ENCODE assay signal across 17 mouse cellular contexts in the genomic region with DNA sequence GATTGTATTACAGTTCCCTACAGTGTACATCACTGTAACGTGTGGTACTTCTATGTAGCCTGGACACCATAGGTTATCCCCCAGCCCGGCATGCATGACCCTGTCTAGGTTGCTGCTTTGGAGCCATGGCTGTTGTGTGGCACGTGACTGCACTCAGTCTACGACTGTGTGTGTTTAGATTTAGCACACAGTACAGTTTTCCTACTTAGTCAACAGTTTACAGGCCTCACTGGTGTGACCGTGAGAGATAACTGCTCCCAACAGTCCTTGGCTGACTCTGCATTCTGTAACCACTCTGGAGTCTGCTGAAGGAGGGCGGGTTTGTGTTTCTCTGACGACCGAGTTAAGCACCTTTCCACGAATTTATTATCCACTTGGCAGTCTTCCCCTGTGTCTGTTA.
DNase-seq lines count a peak whose midpoint lies in the region; ATAC-seq lines count a peak whose summit lies in the region.
"Had no signal": no experiment of that assay in that cellular context is flagged by ENCODE, and none has a peak within 500 bp of the region (broad histone marks: within the 10 kb centered on the region; RNA-seq: fewer than 3 reads in every experiment).

No protein-coding gene starts in this region.

- no peaks in the 10 kb centered on the region for H3K27me3 ChIP-seq in liver, embryonic 13.5 days
- H3K27me3 ChIP-seq: forebrain, embryonic 15.5 days; heart, embryonic 12.5 days; liver, embryonic 12.5 days had no signal

- intact Hi-C loops in heart, postnatal 25 days (cut with DNase I), result no loop called here

- WGBS in liver, embryonic 13.5 days (ENCODE audit: insufficient replicate concordance), result 54% methylated on average over 9 of the region's 9 CpGs

- no peaks in the 10 kb centered on the region for H3K9me3 ChIP-seq in liver, embryonic 13.5 days (replicated peaks)
- H3K9me3 ChIP-seq: forebrain, embryonic 15.5 days; heart, embryonic 12.5 days; liver, embryonic 12.5 days had no signal

- no peak overlapping the region for H3K27ac ChIP-seq in liver, embryonic 13.5 days
- H3K27ac ChIP-seq: forebrain, embryonic 15.5 days; liver, embryonic 12.5 days had no signal

- H3K36me3 ChIP-seq in liver, embryonic 13.5 days, result no peaks in the 10 kb centered on the region
- H3K36me3 ChIP-seq: forebrain, embryonic 15.5 days; heart, embryonic 12.5 days; liver, embryonic 12.5 days had no signal

- 0 out of 2 replicates have a peak, but pooled peaks have one; percentile 45 for ATAC-seq in liver, embryonic 13.5 days (ENCODE audit: low read depth)
- peak; percentile 90 for ATAC-seq in megakaryocyte progenitor cell, adult 5-6 weeks (replicated peaks; ENCODE audit: poor library complexity)
- ATAC-seq in granulocyte monocyte progenitor cell, adult 5-6 weeks (replicated peaks; ENCODE audit: poor library complexity, severe bottlenecking), result no peak
- ATAC-seq: forebrain, embryonic 15.5 days; intestine, embryonic 16.5 days; liver, embryonic 12.5 days; lung, postnatal 0 days had no signal

- no peak overlapping the region for H3K4me2 ChIP-seq in liver, embryonic 13.5 days
- H3K4me2 ChIP-seq: forebrain, embryonic 15.5 days; heart, embryonic 12.5 days; liver, embryonic 12.5 days had no signal

- H3K4me3 ChIP-seq in liver, embryonic 13.5 days (replicated peaks), result no peak overlapping the region
- H3K4me3 ChIP-seq: erythroblast, embryonic 14.5 days; forebrain, embryonic 15.5 days; heart, embryonic 12.5 days; liver, embryonic 12.5 days had no signal

- DNase-seq in heart, adult 11 months, result peak; percentile 55
- no peak for DNase-seq in heart, postnatal 25 days (ENCODE audit: low spot score)
- DNase-seq in liver, embryonic 13.5 days, result no peak
- DNase-seq in liver, result no peak
- peak; percentile 26 for DNase-seq in MEL-GATA-1-ER (ENCODE audit: extremely low read depth, low read depth)
- no peak for DNase-seq in adrenal gland, postnatal 4 days (ENCODE audit: low spot score in 2 of 2)
- DNase-seq: adrenal gland, adult 2 months; cerebellum, adult 11 months; heart, postnatal 36 days had no signal

- no peak overlapping the region for H3K9ac ChIP-seq in liver, embryonic 13.5 days
- H3K9ac ChIP-seq: forebrain, embryonic 15.5 days; heart, embryonic 12.5 days; liver, embryonic 12.5 days had no signal

- H3K4me1 ChIP-seq in liver, embryonic 13.5 days (replicated peaks), result no peaks in the 10 kb centered on the region
- H3K4me1 ChIP-seq: heart, embryonic 12.5 days; liver, embryonic 12.5 days had no signal

Comparison
In these comparisons a context has a peak if more than half of its experiments do, and no peak if none do; other contexts are left out.
1. DNase-seq: peak in heart, adult 11 months (single experiment) and MEL-GATA-1-ER (single experiment); none in heart, postnatal 25 days (single experiment), liver, embryonic 13.5 days (single experiment), liver (single experiment) and adrenal gland, postnatal 4 days (0 of 2).